Mouse (Mus musculus) left cerebral cortex, postnatal 36 days (tissue): ENCODE data around the gene Ccl17. TPM values are rescaled to one million over a fixed set of nuclear protein-coding genes. Genes with fewer than 3 reads are reported as not detected.

ENCODE experiments used
- DNase-seq, 2 experiments: peaks; one replicate each; pipeline ENCODE4 v3.0.0; 2021 to 2022; ENCODE audit warnings: low spot score in 2 of 2, mixed read lengths in 1 of 2
- intact Hi-C: fragments of 180-260 bp; cut with DNase I; formaldehyde crosslinking; loops from one replicate; pipeline ENCODE4 v1.15.1; 2025
- total RNA-seq, 2 experiments: library from RNA; stranded (reverse); gene quantifications; 2 replicates each; pipeline ENCODE4 v1.2.3; 2021

Ccl17 gene
- total RNA-seq = 10 to 100 TPM; 10.7 to 12.0 TPM

DNA sequence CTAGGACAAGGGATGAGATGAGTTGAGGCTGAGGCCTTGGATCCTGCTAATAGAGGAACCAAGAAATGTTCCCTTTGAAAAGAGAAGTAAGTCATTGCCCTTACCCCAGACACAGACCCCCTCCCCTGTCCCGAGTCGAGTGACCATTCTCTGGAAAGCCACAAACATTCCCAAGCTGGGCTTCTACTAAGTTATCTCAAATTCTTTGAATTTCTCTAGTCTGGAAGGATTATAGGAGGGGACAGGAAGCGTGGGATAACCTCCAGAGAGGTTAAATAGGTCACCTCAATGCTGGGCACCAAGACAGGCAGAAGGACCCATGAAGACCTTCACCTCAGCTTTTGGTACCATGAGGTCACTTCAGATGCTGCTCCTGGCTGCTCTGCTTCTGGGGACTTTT, at the start of gene Ccl17:
Ccl17 (plus strand) TSS at position 301 of the 400 bp plus-strand sequence.
- intact Hi-C loops = loop anchor here (5.0 to 10.0 kb wide), 2 partner anchors 38 to 205 kb away; partner anchors contain the start of genes Cx3cl1, Fam192a and Rspry1
- DNase-seq = no peak

DNA sequence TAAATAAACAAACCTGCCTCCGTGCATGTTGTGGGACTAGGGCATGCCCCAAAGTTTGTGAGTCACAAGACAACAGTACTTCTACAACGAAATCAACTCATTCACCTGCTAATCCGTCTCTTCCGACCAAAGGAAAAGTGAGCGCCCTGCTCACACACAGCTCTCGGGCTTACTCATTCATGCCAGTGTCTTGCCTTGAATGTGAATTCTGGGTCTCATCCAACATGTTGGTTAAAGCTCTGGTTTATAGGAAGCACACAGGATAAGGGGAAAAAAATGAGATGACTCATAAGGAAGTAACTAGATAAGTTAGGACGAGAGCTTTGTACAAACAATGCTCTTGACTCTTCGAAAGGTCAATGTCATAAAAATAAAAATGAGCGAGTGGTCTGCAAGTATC, 43.2 kb upstream of the Ccl17 start:
- intact Hi-C loops = no loop called here
- DNase-seq = no peak

DNA sequence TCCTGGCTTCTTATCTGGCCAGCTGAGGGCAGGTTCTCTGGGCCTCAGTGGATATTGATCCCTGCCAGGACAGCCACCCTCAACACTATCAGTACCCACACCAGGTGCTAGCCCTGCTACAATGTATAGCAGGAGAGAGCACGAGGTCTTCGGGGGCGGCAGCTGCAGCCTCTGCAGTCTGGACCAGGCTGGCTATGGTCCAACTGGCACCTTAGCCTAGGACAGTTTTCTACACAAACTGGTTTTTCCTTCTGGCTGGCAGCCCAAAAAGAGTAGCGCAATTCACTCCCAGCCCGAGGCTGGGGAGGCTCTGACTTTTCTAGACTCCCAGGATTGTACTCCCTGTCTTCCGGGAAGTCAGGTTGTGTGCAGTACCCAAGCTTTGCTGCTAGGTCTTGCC, 39.3 kb upstream of the Ccl17 start:
- intact Hi-C loops = loop anchor here (5.0 kb wide), 1 partner anchor 41 kb away; the partner anchor contains the start of gene Ccl17
- DNase-seq = no peak

DNA sequence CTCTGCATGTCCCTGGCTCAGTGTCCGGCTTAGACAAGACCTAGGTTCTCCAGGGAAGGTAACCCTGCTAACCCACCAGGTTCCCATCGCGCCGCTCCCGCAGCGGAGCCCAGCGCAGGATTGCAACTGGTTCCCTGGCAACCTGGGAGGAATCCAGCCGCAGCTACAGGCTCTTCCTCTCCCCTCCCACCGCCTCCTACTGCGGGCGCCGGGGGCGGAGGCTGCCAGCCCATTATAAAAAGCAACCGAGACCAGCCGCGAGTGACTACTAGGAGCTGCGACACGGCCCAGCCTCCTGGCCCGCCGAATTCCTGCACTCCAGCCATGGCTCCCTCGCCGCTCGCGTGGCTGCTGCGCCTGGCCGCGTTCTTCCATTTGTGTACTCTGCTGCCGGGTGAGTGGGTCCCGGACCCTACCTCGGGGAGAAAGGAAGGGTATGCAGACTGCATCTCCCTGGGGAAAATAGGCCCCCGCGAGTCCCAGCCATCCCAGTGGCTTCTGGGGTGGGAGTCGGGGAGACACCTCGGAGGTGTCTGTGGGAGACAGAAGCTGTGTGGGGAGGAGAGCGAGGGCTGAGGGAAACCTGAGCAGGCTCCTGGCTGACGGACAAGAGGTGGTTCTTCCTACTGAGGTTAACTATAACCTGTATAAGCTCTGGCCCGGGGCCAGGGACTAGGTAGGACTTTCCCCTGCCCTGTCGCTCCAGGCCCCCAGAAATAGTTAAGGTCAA, 38.1 kb upstream of the Ccl17 start, which contains the start of gene Cx3cl1:
Cx3cl1 (plus strand) TSS at position 69 of the 730 bp plus-strand sequence.
- peak; percentile 90 to 91 for DNase-seq
- intact Hi-C loops = loop anchor here (1.0 to 5.0 kb wide), 2 partner anchors 40 to 68 kb away; partner anchors contain the start of gene Ccl17

DNA sequence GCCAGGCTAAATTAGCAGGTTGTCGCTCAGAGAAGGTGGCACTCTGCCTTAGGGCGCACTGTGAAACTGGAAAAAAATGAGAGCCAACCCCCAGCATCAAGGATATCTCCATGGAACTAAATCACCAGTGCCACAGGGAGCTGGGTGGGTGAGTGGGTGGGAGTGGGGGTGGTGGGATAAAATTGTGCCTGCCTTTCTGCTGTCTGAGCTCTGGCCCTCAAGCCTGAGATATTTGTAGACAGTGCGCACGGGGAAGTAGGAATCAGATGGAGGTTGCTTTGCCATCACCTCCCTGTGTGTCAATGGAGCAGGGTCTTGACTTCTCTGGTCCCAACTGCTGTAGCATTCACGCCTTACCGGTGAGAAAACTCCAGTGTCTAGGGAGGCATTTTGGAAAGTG, 37.2 kb upstream of the Ccl17 start:
- DNase-seq = peak; percentile 46 to 57
- intact Hi-C loops = loop anchor here (5.0 kb wide), 1 partner anchor 39 kb away; the partner anchor contains the start of gene Ccl17

DNA sequence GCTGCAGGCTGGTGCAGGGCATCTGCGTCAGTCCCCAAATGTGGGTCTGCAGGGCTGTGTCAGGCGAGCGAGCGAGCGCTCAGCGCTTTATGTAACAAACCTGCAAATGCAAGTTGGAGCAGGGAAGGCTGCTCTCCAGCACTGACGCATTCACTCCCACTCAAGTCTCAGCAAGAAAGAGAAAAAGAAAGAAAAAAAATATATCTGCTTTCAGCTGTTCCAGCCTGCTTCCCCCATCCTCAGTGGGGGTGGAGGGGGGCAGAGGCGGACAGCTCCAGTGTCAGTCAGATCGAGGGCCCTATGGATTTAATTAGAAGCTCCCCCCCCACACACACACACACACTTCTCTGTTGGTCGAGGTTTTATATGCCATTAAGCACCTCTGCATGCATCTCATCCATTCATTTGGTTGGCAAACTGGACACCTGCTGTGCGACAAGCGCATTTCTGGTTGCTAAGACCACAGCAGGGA, 36.5 kb upstream of the Ccl17 start:
- peak; percentile 80 to 86 for DNase-seq
- intact Hi-C loops = loop anchor here (5.0 kb wide), 1 partner anchor 39 kb away; the partner anchor contains the start of gene Ccl17

DNA sequence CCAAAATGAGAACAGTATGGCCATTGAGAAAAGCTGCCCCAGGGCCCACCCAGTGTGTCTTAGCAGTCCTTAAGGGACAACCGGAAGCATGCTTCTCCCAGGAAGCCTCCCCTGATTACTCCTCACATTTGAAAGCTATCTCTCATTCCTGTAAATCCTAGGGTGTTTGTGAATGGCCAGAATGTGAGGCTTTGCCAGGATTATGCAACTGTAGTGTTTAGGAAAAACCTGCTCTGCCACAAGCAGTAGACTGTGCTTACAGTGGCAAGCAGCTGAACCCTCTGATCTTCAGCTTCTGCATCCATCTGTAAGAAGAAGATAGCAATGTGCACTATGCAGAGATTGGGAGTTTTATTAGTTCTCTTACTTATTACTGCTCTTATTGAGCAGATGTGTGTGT, 35.7 kb upstream of the Ccl17 start:
- intact Hi-C loops = loop anchor here (5.0 kb wide), 1 partner anchor 38 kb away; the partner anchor contains the start of gene Ccl17
- DNase-seq = peak in 1 of 2 experiments; percentile 37

DNA sequence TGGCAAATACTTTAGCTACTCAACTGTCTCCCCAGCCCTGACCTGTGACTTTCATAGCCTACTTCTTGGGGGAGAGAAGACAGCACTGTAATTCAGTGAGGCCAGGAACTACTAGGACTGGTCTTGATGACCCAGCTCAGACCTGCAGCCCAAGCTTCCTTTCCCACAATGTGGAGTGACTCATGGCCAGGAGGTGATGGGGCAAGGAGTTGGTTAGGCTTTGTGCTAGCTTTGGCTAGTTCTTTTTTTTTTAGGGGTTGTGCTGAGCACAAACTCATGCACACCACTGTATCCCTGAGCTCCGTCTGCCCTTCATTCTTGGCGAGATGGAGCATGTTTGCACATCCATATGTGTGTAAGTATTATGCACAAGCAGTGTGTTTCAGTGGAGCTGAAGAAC, 33.9 kb upstream of the Ccl17 start:
- DNase-seq = peak in 1 of 2 experiments; percentile 6
- intact Hi-C loops = no loop called here

DNA sequence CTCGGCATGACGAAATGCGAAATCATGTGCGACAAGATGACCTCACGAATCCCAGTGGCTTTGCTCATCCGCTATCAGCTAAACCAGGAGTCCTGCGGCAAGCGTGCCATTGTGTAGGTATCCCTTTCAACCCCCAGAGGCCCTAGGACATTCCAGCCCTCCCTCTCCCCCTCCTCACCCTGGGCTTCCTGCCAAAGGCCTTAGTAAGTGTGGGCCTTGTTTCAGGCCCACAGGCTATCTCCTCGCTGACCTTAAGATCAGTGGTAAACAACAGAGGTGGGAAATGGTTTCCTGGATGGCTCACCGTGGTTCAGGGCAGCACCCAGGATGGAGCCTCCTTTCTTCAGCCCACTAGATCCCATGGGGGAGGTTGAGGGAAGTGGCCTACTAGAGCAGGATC, 32.2 kb upstream of the Ccl17 start:
- intact Hi-C loops = no loop called here
- peak in 1 of 2 experiments; percentile 9 for DNase-seq

DNA sequence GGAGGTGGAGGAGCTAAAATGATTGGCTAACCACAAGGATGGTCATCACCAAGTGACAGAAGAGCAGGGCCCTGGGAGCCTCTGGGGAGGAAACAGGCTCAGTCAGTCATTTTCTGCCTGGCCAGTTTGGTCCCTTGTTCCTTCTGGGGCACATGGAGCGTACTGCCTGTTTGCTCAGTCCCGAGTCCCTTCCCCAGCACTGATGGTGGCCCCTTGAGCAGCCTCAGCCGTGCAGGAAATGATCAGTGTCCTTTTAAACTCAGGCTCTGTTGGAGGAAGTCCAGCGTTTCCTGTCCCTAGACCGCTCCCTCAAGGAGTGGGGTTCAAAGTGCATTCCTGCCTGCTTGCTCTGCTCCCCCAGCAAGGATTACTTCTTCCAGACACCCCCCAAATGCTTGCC, 31.8 kb upstream of the Ccl17 start:
- no peak for DNase-seq
- intact Hi-C loops = no loop called here

DNA sequence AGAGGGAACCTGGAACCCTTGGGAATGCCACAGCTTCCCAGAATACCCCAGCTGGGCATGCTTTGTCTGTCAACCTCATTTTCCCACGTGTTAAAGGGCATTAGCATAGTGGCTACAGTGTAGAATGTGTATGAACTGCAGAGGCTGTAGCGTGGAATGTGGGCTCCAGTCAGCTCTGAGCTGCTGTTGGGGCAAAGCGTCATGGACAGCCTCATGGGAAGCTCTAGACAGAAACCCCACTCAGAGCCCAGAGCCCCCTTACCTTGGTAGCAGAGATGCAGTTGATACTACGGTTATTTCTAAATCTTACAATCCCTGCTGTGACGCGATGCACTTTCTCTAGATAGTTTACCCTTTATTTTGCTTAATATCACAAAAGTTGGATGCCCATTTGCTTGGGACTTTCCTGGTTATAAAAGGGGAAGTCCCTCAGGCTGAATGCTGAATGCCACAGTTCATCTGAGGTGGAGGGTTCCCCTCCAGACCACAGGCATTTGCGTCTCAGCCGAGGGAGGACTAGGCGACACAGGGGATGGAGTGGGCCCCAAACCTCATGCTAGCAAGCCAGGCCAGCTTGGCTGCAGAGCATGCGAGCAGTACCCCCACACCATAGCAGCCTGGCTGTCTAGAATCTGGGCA, 31.2 kb upstream of the Ccl17 start:
- intact Hi-C loops = no loop called here

DNA sequence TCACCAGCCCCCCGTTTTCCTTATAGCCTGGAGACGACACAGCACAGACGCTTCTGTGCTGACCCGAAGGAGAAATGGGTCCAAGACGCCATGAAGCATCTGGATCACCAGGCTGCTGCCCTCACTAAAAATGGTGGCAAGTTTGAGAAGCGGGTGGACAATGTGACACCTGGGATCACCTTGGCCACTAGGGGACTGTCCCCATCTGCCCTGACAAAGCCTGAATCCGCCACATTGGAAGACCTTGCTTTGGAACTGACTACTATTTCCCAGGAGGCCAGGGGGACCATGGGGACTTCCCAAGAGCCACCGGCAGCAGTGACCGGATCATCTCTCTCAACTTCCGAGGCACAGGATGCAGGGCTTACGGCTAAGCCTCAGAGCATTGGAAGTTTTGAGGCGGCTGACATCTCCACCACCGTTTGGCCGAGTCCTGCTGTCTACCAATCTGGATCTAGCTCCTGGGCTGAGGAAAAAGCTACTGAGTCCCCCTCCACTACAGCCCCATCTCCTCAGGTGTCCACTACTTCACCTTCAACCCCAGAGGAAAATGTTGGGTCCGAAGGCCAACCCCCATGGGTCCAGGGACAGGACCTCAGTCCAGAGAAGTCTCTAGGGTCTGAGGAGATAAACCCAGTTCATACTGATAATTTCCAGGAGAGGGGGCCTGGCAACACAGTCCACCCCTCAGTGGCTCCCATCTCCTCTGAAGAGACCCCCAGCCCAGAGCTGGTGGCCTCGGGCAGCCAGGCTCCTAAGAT, 30.5 kb upstream of the Ccl17 start:
- no peak for DNase-seq
- intact Hi-C loops = no loop called here

More for the DNA sequence above, 31.2 kb upstream of the Ccl17 start:
- DNase-seq = no peak

DNA sequence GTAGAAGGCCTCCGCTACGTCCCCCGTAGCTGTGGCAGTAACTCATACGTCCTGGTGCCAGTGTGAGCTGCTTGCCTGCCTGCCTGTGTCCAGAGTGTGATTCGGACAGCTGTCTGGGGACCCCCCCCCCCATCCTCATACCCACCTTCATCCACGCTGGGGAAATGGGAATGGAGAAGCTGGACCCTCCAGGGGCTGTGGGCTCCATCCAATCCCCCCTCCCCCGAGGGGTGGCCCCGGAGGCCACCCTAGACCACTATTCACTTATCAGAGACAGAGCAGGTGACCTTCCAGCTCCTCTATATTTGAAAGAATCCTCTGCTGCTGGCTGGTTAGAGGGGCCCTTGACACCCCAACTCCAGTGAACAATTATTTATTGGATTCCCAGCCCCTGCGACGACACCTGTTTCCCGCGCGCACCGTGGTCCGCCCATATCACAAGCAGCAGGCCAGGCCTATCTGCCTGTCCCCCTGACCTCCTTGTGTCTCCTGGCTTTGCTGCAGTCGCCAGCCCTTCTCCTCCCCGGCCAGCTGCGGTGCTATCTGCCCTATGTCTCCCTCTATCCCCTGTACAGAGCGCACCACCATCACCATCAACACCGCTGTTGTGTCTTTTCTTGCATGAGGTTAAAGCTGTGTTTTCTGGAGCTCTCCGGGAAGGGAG, 29.6 kb upstream of the Ccl17 start:
- intact Hi-C loops = no loop called here
- no peak for DNase-seq

DNA sequence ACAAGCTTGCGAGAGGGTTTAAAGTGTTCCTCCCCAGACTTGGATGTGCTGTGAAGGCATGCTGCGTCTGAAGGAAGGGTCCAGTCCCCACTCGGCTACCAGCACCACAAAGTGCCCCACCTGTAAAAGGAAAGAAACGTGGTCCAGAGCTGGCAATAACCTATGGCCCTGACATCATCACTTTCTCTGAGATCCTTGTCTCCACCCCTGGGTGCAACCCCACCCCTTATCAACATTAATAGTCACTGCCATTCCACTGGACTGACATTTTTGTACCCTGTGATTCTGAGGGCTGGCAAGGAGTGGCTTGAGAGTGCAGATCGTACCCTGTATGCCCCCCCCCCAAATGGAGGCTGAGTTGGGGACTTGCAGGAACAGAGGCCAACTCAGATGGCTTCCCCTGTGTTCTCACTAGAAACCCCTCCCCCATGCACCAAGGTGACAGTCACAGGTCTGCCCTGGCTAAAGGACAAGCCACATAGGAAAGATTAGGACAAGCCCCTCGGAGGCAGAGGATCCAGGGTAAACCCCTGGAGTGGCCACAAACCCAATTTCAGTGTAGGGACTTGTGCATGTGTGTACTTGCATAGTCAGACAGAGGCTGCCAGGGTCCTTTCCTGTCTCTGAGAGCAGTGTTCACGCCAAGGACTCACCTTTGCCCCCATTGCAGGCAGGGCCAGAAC, 29.0 kb upstream of the Ccl17 start:
- intact Hi-C loops = no loop called here
- no peak for DNase-seq

DNA sequence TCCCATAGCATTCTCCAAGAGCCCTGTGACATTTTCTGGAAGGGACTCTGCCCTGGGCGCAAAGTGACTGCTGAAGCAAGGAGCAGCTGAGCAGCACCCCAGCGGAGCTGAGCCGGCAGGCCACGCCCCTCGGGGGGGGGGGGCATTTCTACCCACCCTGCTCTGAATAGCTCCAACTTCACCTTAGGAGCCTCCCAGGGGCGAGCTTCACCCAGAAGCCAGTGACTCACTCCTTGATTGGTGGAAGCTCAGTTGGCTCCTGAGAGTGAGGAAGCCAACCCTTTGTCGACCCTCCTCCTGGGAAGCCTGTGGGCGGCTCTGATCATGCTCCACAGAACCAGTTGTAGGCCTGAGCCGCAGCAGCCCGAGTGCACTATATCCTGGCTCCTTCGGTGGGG, 28.4 kb upstream of the Ccl17 start:
- intact Hi-C loops = no loop called here
- DNase-seq = no peak

DNA sequence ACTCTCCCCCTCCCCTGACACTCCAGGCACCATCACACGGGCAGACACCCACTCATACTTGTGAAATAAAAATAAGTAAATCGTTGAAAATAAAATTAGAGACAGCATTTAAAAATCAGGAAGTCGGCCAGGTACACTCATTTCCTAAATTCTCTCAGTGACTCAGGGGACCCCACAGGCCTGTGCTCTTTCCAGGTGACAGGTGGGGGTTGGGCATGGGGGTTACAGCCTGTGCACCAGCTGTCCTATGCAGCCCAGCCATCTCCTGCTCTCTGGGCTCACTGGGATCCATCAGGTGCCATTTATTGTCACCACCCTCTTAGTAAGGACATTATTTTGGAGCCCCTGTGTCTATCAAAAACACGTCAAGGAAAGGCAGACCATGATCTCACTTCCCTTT, 26.4 kb upstream of the Ccl17 start:
- intact Hi-C loops = no loop called here
- DNase-seq = no peak

DNA sequence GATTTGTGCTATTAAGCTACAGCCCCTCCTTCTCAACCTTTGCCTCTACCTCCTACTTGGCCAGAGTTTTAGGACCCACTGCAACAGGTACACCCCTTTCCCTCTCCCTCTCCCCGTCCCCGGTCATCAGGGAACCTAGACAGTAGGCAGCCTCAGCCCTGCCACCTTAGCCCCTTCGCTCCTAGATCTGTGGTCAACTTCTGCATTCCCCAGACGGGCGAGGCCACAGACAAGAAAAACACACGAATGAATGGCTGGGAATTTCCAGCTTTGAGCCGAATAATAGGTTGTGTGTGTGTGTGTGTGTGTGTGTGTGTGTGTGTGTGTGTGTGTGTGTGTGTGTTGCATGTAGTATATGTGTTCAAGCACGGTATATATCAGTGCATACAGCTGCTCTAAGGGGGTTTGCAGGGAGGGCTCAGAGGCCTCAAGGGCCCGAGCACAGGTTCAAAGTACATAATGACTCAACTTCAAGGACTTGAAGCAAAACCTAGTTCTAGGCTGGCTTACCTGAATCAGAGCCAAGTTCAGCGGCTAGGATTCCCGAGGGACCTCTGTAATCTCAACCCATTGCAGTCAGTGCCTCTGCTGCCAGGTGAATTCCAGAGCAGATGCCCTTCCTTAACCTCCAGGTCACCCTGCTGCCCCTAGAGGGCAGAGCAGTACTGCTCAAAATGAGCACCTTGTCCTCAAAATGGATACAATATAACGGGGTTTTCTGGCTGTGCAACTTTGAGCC, 24.8 kb upstream of the Ccl17 start:
- DNase-seq = peak in 1 of 2 experiments; percentile 18
- intact Hi-C loops = no loop called here

DNA sequence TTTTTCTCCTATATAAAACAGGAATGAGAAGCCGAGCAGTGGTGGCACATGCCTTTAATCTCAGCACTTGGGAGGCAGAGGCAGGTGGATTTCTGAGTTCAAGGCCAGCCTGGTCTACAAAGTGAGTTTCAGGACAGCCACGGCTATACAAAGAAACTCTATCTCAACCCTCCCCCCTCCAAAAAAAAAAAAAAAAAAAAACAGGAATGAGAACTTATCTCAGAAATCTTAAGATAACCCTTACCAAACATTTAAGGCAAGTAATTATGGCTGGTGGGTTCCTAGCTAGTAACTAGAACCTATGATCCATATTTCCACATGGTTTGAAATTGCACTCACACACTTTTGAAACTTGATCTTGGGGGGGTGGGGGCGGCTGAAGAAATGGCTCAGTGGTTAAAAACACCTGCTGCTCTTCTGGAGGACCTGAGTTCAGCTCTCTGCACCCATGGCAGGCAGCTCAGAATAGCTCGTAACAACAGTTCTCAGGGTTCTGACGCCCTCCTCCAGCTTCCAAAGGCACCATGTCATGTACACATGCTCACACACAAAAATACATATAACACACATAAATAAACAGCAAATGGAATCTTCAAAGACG, 24.2 kb upstream of the Ccl17 start:
- DNase-seq = no peak
- intact Hi-C loops = no loop called here
